Mouse (Mus musculus) CH12F3 (cell line): Measurements from ENCODE around the gene Pdlim4.
"Not testable (repeated sequence)": the region's sequence is repeated elsewhere in the genome, so short reads cannot be mapped to it uniquely, and the experiment has no call there.

ENCODE experiments used
- in situ Hi-C: fragments of 300-500 bp; cut with MboI; formaldehyde crosslinking; loops from 2 replicates; pipeline ENCODE4 v1.14.3; 2020; ENCODE audit warnings: low sequenced_read_pairs

Pdlim4 gene

GRCm38 (mm10) chr11:54021396-54022093 lies 47.3 kb downstream of the Pdlim4 start:
- in situ Hi-C loops: no loop called here

DNA sequence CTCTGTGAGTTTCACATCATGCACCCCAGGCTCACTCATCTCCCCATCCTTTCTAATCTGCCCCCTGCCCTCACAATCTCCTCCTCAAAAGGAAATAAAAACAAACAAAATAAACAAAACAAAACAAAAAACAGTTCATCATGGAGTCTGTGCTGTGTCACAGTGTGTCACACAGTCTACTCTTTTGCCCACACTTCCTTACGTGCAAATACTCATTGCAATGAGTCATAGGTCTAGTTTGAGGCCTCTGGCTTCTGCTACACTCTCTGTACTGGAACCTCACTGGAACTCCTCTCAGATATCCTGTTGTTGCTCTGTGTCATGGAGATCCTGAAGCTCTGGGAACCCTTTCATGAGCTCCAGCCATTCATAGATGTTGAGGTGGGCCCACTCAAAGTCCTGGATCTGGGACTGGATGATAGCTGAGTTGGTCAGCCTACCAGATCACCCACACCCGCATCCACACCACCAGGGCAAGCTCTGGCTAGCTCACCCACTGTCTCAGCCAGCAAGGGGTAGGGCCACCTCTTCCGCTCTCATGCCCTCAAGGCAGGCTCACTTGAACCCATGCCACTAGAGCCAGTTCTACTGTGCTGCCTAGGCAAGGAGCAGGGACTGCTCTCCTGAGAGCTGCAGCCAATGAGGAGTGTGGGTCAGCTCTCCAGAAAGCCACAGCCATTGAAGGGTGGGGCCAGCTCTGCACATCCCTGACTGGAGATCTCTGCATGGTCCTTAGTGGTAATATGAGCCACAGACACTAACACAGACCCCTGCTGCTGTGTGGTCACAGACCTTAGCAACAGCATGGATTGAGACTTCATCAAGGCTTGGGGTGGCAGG lies 49.7 kb downstream of the Pdlim4 start:
- in situ Hi-C loops: no loop called here

- in situ Hi-C loops: no loop called here
Measured at GRCm38 (mm10) chr11:54017596-54017995, 51.2 kb downstream of the Pdlim4 start.

GRCm38 (mm10) chr11:54016051-54016450 lies 52.8 kb downstream of the Pdlim4 start:
- in situ Hi-C loops: no loop called here

DNA sequence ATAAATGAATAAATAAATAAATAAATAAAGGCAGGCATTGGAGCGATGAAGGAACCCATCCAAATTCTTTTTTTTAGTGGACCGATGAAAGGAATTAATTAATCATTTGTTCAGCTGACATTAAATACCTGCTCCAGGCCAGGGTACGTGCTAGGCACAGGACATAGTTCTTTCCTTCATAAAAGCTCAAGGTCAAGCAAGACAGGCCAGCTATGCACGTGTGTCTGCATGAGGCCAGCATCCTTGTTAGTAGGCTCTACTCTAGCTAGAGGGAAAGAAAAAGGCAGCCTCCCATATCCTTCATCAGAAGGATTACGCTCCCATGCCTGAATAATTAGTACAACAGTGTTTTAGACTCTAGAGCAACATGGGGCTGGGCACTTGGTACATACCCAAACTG lies 55.9 kb downstream of the Pdlim4 start:
- in situ Hi-C loops: no loop called here

DNA sequence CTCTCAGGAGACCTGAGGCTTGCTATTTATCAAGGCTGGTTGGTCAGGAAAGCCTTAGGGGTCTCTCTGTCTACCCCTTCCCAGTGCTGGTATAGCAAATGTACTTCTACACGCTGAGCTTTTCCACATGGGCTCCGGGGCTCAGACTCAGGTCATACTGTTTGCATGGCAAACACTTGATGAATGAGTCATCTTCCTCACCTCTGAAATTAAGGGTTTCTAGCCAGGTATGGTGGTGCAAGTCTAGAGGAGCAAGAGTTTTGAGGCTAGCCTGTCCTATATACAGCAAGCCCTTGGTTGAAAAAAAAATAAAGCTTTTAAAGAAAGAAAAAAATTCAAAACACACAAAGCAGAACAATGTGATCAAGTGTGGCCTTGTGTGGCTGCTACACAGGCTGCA lies 57.6 kb downstream of the Pdlim4 start:
- in situ Hi-C loops: no loop called here

- in situ Hi-C loops: no loop called here
Measured at GRCm38 (mm10) chr11:54008416-54008920, 60.3 kb downstream of the Pdlim4 start.

- in situ Hi-C loops: no loop called here
Measured at GRCm38 (mm10) chr11:54007717-54008116, 61.1 kb downstream of the Pdlim4 start.

- in situ Hi-C loops: no loop called here
Measured at GRCm38 (mm10) chr11:54006901-54007300, 61.9 kb downstream of the Pdlim4 start.

DNA sequence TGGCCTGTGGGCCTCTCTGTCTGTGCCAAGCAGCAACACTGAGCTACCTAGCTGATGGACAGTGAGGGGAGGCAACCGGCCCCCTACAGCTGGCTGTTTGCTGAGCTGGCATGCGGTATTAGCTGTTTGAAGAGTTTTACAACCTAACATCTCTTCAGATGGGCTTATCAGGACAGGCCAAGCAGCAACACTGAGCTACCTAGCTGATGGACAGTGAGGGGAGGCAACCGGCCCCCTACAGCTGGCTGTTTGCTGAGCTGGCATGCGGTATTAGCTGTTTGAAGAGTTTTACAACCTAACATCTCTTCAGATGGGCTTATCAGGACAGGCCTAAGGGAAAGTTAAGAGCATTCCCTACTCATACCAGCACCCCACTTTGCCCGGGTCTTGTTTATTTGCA lies 62.5 kb downstream of the Pdlim4 start:
- in situ Hi-C loops: not testable (repeated sequence)
